Mouse (Mus musculus) thymus, postnatal 25 days (tissue): ENCODE data around the gene Zfp618.

Experiments used
- DNase-seq: peaks from one replicate; pipeline ENCODE4 v3.0.0; 2022

Zfp618 gene

DNA sequence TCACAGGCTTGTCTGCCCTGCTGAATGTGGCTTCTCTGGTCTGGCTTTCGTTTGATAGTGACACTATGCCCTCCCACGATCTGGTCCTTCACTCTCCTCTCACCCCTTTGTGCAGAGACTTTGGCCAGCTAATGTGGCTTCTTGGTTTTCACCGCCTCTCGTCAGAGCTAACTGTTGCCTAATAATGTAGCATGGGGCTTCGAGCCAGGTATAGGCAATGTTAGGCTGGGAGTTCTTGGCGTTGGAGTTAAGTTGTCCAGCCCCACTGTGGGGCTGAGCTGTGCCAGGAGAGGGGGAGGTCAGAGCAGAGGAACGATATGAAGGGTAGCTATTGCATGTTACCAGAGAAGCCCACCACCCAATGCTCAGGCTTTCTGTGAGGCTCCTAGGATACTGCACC, 34.5 kb downstream of the Zfp618 start:
- DNase-seq, result no peak

DNA sequence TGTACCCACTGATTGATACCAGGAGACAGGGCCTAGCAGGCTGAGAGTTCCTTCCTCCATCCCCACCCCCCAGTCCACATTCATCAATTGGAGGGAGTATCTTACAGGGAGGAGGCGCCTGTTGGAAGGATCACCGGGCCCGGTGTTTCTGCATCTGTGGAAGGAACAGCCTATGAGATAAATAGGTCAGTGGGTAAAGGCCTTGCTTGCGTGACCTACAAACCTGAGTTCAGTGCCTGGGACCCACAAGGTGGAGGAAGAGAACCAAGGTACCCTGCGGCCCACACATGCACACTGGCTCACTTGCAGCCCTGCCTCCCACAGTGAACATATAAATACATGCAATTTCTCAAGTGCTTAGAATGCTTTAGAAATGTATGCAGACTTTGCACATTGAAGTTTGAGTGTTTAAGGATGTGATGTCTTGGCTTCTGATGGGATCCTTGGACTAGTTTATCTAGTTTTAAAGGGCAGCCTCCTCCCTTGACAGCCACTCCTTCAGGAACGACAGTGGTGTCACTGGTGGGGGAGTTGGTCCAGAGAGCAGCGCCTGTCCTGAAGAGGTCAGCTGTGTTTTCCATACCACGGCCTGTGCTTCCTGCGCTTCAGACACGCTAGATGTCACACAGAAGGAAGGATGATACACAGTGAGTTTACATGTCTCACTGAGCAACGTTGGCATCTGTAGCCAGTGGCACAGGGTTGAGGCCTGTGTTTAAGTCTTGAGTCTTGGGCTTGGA, 35.1 kb downstream of the Zfp618 start:
- no peak for DNase-seq

DNA sequence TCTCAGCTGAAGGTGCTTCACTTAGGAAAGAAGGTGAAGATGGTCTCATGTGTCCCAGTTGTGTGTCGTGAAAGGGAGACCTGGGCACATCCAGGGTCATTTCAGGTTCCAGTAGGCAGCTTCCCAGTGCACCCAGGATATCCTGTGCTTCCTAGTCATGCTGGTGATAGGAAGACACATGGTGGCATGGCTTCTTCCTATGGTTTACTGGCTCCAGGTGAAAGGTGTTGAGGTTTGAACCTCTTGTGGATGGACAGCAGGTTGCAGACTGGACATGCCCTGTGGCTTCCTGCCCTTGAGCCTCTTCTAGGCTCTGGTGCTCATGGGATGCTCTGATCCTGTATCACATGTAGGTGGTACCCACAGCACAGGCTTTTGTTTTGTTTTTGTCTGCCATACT, 37.0 kb downstream of the Zfp618 start:
- no peak for DNase-seq

DNA sequence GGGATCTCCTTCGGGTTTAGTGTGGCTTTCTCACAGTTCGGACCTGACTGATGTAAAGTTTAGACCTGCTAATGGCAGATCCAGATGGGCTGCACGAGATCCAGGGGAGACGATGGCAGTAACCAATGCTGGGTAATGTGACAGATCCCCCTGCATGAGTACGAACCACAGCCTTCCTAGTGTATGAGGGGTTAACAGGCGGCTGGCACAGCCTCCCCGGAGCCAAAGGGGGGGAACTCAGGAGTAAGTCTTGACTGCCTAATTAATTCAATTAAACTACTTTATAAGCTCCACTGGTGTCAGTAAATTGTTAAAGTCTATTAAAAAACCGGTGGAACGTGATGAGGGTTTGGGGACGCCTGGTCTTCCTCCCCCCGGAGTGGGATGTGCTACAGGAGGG, 39.1 kb downstream of the Zfp618 start:
- no peak for DNase-seq

DNA sequence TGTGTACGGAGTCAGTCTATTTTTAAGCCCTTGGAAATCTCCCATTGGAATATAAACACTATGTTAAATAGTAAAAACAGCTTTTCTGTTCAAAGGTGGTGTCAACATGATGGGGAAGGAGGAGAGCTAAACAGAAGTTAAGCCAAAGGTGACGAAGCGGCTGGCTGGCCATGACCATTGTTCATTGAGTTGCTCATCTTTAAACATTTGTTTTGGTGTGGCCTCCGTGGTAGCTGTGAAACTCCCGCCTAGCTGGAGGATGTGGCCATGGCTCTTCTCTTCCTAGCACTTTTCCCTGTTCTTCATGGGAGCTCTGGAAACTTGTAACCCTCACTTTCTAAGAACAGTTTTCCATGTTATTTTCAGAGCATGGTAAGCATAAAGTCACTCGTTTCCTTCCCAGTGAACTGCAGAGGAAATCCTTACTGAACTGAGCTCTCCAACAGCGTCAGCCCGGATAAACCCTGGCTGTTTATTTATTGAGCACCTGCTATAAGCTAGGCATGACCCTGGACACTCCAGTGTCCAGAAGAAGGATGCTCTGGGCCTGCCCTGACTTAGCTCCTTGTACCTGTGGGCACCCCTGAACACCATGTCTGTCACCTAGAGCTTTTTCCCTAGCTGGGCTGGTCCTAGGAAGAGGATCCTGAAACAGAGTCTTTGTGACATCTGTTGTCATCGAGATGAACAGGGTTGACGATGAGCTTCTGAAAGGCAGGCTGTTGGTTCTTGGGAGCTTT, 40.2 kb downstream of the Zfp618 start:
- DNase-seq, result no peak

DNA sequence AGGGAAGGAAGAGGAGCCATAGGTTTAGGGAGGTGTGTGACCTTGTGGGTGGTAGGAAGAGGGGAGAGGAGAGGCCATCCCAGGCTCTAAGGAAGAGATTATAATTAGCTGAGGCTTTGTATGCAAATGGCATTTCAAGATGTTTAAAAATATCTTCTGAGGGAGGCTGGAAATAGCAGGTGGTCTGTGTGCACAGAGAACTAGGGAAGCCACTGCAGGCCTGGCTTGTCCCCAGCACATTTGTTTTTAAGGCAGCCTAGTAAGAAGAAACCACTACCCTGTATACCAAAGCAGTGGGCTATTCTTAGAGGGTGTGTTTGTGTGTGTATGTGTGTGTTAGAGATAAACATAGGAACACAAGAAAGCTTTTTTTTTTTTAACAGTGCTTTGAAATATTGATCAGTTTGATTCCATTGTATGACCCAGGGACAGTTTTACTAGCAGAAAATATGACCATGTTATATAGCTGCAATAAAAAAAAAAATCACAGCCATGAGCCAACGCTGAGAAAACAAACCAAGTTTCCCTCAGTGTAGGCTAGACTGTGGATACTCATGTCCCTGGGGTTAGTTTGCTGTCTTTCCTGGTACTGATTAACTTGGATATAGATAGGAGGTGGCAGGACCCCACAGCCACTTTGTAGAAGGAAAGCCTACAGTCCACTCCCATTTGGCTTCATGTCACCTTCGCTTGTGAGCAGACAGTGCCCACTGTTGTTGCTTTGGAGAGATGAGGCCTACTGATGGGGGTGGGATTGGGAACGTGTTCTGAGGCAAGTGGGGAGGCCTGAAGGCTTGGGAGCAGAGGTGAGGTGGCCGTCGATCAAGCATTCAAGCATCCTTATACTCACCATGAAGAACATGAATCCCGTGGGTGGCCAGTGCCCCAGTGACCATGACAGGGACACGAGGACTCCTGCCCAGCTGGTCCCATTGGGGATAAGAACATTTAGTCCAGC, 41.1 kb downstream of the Zfp618 start:
- no peak for DNase-seq

DNA sequence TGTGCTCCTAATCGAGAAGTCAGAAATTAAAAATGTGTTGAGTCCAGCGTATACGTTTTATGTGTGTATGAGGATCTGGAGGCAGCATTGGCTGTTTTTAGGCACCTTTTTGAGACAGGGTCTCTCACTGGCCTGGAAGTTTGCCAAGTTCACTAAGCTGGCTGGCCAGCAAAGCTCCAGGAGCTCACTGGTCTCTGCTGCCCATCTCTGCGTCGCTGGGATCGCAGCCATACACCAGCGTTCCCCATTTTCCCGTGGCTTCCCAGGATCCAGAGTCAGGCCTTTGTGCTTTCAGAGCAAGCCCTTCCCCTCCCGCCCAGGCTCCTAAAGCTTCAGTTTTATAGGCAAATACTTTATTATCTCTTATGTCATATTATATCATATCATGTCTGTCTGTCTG, 42.8 kb downstream of the Zfp618 start:
- no peak for DNase-seq

DNA sequence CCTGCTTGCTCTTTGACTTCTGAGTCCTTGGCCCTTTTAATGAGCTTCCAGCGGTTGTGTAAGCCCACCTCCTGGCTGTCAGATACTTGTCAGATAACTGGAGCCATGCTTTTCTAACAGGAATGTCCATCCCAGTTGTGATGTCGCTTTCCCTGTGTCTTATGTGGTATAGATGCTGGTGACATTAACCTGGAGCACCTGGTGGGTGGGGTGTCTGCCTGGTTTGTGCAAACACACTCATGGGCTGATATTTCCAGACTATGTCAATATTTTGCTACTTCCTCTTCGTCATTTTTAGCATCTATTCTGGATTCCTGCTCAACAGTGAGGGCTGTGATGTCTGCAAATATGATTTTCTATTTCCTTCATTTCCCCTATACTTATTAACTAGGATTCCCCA, 43.4 kb downstream of the Zfp618 start:
- no peak for DNase-seq

DNA sequence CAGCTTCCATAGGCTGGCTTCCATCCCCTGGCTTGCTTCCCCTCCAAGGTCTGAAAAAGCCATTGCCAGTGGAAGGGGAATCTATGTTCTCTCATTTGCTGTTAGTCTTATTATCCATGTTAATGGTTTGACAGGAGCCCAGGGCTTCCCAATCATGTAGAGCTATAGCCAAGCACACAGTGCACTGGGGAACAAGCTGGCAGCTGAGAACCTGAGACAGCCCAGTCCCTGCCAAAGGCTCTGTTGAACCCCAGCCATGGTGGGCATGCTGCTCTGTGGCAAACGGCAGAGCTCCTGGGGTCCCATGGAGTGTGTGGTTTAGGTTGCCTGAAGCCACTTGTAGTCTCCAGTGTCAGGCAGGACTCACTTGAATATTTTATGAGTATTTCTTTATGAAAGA, 44.4 kb downstream of the Zfp618 start:
- DNase-seq, result no peak

DNA sequence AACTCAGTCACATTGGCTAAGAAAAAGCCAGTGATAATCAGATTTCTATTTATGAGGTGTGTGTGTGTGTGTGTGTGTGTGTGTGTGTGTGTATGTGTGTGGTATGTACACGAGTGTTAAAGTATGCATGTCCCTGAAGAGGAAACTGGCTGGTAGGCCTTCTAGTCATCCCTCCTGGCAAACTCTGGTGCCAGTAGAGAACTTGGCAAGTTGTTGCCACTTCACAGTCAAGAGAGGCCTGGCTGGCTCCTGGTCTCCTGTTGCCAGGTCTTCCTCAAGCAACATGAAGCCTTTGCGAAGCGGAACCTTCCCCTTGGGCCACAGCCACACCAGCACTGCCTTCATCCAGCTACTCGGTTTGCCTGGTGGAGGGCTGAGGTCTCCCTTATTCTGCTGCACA, 44.9 kb downstream of the Zfp618 start:
- no peak for DNase-seq

DNA sequence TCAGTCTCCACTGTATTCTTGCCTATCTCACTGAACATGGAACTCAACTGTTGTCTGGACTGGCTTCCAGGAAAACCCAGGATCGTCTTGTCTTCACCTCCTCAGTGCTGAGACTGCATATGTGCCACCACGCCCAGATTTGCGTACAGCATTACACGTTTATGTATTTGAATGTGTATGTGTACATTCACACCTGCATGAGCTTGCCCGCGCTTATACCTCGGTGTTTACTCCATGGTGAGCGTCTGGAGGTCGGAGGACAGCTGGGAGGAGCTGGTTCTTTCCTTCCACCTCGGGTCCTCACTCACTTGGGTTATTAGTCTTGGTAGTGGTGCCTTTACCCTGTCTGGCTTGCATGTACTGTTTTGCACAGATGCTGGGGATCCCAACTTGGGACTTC, 53.2 kb downstream of the Zfp618 start:
- DNase-seq, result no peak

DNA sequence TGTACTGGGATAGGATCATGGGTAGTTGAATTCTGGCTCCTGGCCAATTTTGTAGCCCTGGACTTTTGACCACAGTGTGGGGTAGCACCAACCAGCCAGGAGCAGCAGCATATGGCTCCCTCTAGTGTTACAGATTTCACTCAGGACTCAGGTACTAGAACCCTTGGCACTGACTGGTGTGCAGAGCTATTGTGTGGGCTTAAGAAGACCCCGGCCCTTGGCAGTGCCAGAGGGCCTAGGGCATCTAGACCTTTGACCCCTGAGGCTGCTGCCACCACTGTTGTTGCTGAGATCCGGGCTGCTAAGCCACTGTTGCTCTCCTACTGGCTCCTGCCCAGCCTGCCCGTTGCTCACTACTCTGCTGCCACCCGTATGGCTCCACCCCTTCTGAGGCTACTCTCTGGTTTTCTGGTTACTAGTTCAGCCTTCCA, 54.1 kb downstream of the Zfp618 start:
- no peak for DNase-seq

DNA sequence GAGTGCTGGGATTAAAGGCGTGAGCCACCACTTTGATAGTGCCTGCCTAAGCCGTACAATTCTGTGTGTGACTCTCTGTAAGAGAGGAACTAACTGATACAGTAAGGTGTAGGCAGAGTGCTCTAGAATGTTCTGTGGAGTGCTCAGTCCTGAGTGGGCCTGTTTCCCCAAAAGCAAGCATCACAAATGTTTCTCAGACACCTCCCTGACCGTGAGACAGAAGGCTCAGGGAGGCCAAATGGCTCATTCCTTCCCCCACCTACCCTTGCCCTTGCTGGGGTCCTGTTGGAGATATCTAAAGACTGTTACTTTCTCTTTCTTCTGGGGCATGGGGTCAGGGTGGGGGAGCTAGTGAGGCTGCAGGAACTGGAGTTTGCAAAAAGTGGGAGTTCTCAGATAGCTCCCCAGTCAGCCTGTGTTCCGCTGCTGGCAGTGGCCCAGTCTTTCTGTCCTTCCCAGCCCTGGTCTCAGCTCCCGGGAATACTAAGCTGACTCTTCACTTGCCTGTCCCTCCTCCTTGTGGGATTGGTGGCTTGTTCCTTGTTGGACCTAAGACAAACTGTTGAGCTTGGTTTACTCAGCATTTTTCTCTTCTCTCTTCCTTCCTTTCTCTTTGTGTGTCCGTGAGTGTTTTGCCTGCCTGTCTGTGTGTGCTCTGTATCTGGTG, 55.8 kb downstream of the Zfp618 start:
- DNase-seq, result no peak

DNA sequence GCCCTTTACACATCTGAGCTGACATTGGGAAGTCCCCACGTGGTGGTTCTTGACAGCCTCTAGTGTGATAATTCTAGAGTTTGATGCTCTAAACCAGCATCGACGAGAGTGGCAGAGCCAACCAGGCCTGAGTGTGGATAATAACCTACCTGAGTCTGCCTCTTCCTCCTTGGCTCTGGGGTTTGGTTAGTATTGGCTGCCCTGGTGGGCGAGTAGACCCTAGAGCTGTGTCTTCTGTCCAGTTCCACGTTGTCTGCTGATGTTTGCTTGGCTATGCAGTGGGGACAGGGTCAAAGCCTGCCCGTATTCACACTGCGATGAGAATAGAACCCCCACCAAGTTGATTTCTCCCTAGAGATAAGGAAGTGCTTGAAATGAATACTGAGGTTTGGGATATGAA, 58.1 kb downstream of the Zfp618 start:
- no peak for DNase-seq

DNA sequence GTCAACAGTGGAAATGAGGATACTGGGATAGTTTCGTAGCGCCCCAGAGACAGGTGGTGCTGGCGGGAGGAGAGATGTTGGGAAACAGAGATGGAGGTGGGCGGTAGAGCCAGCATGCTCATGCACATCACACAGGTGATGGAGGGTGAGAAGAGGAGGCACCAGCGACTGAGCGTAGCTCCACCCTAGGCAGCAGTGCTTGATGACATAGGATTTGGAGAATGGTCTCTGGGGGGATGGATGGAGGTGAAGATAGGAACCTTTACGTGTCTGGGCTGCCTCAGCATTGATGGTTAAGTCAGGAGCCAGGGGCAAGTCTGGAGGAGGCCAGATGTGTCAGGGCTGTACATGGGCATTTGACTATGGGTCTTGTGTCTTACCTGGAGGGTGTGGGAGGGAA, 58.7 kb downstream of the Zfp618 start:
- DNase-seq, result no peak

DNA sequence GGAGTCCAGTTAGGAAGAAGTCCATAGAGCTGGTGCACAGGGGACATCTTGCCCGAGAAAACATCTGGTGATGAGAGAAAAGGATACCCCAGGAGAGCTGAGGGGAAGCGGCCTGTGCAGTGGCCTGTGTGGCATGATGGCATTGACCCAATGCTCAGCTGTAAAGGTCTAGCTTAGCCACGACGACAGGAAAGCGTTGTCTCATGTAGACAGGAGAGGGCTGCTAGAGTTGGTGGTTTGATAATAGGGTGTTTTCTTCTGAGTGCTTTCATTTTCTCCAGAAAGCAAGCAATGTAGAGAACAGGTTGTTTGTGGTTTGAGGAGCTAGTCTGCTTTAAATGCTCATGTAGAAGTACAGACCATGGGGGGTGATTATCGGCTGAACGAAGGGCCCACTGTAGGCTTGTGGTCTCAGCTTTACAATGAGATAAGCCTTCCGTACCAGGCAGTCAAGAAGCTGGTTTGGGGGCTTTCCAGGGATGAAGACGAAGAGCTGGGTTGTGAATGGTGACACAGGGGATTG, 59.4 kb downstream of the Zfp618 start:
- DNase-seq, result no peak

DNA sequence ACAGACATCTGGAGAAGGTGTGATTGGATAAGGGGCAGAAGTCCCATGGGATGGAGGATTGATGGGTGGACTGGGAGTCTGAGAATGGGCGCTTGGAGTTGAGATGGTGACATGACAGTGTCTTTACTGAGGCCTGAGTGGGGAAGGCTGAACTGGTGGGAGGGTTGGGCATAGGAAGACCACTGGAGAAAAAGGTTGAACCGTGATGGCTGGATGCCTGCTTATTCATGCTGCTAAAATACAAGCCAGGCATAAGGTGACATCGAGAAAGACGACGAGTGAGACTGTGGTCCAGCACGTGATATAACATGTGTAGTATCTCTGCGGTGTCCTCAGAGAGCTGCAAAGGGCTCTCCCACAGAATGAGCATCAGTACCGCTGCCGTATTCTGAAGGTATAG, 59.9 kb downstream of the Zfp618 start:
- no peak for DNase-seq

DNA sequence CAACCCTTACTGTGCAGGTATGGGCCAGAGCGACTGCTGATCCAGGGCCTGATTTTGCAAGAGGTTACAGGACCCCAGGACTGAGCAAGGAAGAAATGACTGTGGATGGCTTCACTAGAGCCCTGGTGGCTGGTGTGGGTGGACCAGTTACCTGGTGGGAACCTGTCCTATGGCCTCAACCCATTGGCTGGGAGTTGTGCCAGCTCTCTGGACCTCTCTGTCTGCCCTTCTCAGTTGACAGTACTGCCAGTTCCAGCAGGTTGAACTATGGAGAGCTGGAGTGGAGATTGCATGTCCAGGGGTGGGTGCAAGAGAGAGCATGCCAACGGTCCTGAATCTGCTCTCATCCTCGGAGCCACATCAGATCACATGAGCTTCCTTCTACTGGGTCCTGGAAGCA, 60.9 kb downstream of the Zfp618 start:
- DNase-seq, result no peak

DNA sequence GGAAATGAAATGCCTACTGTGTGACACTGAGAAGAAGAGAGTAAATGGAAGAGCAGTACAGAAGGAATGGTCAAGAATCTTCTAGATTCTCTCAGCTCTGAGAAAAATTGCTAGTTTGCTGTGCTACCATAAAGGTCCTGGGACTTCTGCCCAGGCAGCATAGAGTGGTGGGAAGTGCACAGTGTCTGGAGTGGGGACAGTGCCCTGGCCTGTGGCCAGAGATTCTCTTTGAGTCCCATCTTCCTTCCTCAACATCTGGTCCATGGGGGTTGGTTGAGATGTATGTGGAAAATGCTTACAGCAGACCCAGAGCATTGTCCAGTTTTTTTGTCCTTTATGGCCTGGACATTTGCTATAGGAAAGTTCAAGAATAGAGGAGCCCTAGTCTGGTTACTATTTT, 62.1 kb downstream of the Zfp618 start:
- no peak for DNase-seq

DNA sequence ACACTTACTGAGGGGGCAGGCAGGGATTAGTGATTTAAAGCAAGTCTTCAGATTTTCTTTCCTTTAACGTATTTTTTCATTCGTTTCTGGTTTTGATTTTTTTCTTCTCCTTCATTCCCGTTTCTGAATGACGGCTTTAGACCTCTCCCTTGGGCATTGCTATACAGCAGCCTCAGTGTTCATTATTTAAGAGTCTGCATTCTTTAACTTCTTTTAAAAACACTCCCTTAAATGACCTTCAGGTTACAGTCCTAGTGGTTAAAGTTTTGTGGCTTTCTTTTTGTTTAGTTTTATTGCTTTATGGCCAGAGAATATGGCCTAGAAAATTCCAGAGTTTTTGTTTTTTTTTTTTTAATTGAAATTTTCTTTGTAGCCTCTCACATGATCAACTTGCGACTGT, 64.8 kb downstream of the Zfp618 start:
- DNase-seq, result no peak

DNA sequence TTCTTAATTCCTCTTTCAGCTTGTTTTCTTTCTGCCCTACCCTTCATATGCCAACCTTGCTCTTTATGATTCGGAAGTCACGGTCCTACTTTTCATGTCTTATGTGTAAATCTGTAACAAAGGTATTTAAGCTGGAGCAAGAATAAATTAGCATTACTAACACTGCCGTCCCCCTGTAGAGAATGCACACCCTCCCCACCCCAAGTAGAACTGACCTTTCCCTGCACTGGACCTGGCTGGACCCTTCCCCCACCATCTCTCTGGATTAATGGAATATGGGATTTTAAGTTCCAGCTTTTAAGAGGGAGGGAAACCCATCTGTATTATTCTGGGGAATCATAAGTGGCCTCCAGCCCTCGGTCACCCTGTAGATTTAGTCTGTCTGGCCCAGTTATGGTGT, 65.9 kb downstream of the Zfp618 start:
- no peak for DNase-seq

DNA sequence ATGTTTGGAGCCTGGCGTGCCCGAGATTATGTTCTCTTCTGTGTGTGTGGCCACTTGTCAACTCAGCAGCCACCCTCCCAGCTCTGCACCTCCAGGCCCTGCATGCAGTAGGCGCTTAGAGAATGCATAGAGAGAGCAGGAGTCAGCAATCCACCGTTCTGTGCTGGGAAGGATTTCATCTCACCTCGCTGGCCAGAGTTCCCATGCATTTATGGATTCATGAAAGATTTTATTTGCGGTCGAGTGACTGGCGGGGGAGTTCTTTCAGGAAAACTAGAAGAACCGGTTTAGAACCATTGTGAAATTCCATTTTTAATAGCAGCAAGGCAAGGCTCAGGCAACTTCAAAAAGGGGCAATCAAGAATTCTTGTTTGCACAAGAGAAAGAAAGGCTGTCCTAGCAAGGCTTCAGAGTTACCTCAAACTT, 67.2 kb downstream of the Zfp618 start:
- DNase-seq, result no peak

DNA sequence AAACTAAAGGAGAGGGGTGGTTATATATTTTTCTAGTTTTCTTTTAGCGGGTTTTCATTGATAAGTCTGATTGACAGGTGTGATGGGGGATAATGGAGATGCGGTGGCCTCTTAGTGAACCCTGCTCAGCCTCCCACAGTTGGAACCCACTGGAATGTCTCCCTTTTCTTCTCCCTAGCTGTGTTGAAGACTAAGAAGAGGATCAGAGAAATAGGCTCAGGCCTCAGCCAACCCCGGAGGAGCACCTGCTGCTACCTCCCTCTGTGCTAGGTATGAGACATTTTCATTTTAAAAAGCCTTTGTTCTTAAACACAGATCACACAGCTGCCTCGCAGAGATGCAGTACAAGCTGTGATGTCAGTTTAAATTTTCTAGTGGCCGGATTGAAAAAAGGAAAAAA, 68.4 kb downstream of the Zfp618 start:
- DNase-seq, result no peak
